Mouse (Mus musculus): ENCODE measurements around the gene 1700030K09Rik. TPM values are rescaled to one million over a fixed set of nuclear protein-coding genes. Genes with fewer than 3 reads are reported as not detected.
A peak's percentile ranks its signal among the peaks of the same experiment; 100 is the strongest.

1700030K09Rik gene
- polyA plus RNA-seq, 1 experiment from 2014 or later, result 17.3 TPM

- 88% methylated on average over 4 of the region's 4 CpGs for WGBS
- no peaks in the 10 kb centered on the region for H3K27me3 ChIP-seq (ENCODE audit: control insufficient read depth, insufficient read depth, low read depth, low read length)
- H3K9ac ChIP-seq (ENCODE audit: low read length), result no peak overlapping the region
- ATAC-seq (ENCODE audit: low read depth), result no peak
- no peaks in the 10 kb centered on the region for H3K4me1 ChIP-seq (replicated peaks; ENCODE audit: control insufficient read depth, insufficient read depth, low read length)
- peaks cover 32% of the 10 kb centered on the region for H3K36me3 ChIP-seq (ENCODE audit: control insufficient read depth, insufficient read depth, low read length)
- no peak overlapping the region for H3K4me2 ChIP-seq (ENCODE audit: low read depth, low read length)
- H3K27ac ChIP-seq (ENCODE audit: low read length), result no peak overlapping the region
- peaks cover 3% of the 10 kb centered on the region; the same call in 1 of the 2 replicates for H3K9me3 ChIP-seq (ENCODE audit: control insufficient read depth, low read length)
- H3K4me3 ChIP-seq (ENCODE audit: low read length), result no peak overlapping the region
Measured at GRCm38 (mm10) chr8:72455317-72455716, 11.6 kb downstream of the 1700030K09Rik start.

GRCm38 (mm10) chr8:72457806-72458205 lies 14.1 kb downstream of the 1700030K09Rik start:
- H3K4me3 ChIP-seq (ENCODE audit: low read length), result no peak overlapping the region
- H3K9ac ChIP-seq (ENCODE audit: low read length), result no peak overlapping the region
- ATAC-seq (ENCODE audit: low read depth), result no peak
- peaks cover 3% of the 10 kb centered on the region; the same call in 1 of the 2 replicates for H3K9me3 ChIP-seq (ENCODE audit: control insufficient read depth, low read length)
- H3K36me3 ChIP-seq (ENCODE audit: control insufficient read depth, insufficient read depth, low read length), result peaks cover 53% of the 10 kb centered on the region
- no peak overlapping the region for H3K4me2 ChIP-seq (ENCODE audit: low read depth, low read length)
- no peaks in the 10 kb centered on the region for H3K4me1 ChIP-seq (replicated peaks; ENCODE audit: control insufficient read depth, insufficient read depth, low read length)
- 83% methylated on average over 3 of the region's 3 CpGs for WGBS
- H3K27me3 ChIP-seq (ENCODE audit: control insufficient read depth, insufficient read depth, low read depth, low read length), result no peaks in the 10 kb centered on the region
- no peak overlapping the region for H3K27ac ChIP-seq (ENCODE audit: low read length)

- Histone ChIP-seq H3K27ac (ENCODE audit: low read length) (no peak overlapping the region), H3K4me3 (ENCODE audit: low read length) (no peak overlapping the region), H3K27me3 (ENCODE audit: control insufficient read depth, insufficient read depth, low read depth, low read length) (no peaks in the 10 kb centered on the region), H3K9ac (ENCODE audit: low read length) (no peak overlapping the region), H3K9me3 (ENCODE audit: control insufficient read depth, low read length) (peaks cover 3% of the 10 kb centered on the region; the same call in 1 of the 2 replicates), H3K4me2 (ENCODE audit: low read depth, low read length) (no peak overlapping the region), H3K4me1 (replicated peaks; ENCODE audit: control insufficient read depth, insufficient read depth, low read length) (no peaks in the 10 kb centered on the region), H3K36me3 (ENCODE audit: control insufficient read depth, insufficient read depth, low read length) (peaks cover 53% of the 10 kb centered on the region)
- ATAC-seq (ENCODE audit: low read depth), result no peak
- 91% methylated on average over 6 of the region's 6 CpGs for WGBS
Measured at GRCm38 (mm10) chr8:72458457-72458856, 14.8 kb downstream of the 1700030K09Rik start.

- WGBS, result 85% methylated on average over 4 of the region's 4 CpGs
- no peaks in the 10 kb centered on the region for H3K4me1 ChIP-seq (replicated peaks; ENCODE audit: control insufficient read depth, insufficient read depth, low read length)
- no peak overlapping the region for H3K4me2 ChIP-seq (ENCODE audit: low read depth, low read length)
- H3K4me3 ChIP-seq (ENCODE audit: low read length), result no peak overlapping the region
- no peak overlapping the region for H3K27ac ChIP-seq (ENCODE audit: low read length)
- ATAC-seq (ENCODE audit: low read depth), result no peak
- no peaks in the 10 kb centered on the region for H3K9me3 ChIP-seq (ENCODE audit: control insufficient read depth, low read length)
- peaks cover 58% of the 10 kb centered on the region for H3K36me3 ChIP-seq (ENCODE audit: control insufficient read depth, insufficient read depth, low read length)
- no peaks in the 10 kb centered on the region for H3K27me3 ChIP-seq (ENCODE audit: control insufficient read depth, insufficient read depth, low read depth, low read length)
- no peak overlapping the region for H3K9ac ChIP-seq (ENCODE audit: low read length)
Measured at GRCm38 (mm10) chr8:72459881-72460533, 16.3 kb downstream of the 1700030K09Rik start.

- Histone ChIP-seq H3K27ac (ENCODE audit: low read length) (no peak overlapping the region), H3K36me3 (ENCODE audit: control insufficient read depth, insufficient read depth, low read length) (peaks cover 92% of the 10 kb centered on the region), H3K9me3 (ENCODE audit: control insufficient read depth, low read length) (no peaks in the 10 kb centered on the region), H3K4me2 (ENCODE audit: low read depth, low read length) (no peak overlapping the region), H3K27me3 (ENCODE audit: control insufficient read depth, insufficient read depth, low read depth, low read length) (no peaks in the 10 kb centered on the region), H3K4me3 (ENCODE audit: low read length) (no peak overlapping the region), H3K9ac (ENCODE audit: low read length) (no peak overlapping the region), H3K4me1 (replicated peaks; ENCODE audit: control insufficient read depth, insufficient read depth, low read length) (no peaks in the 10 kb centered on the region)
- no peak for ATAC-seq (ENCODE audit: low read depth)
- 93% methylated on average over 10 of the region's 10 CpGs for WGBS
Measured at GRCm38 (mm10) chr8:72464211-72464610, 20.5 kb downstream of the 1700030K09Rik start.

GRCm38 (mm10) chr8:72469243-72469642 lies 25.6 kb downstream of the 1700030K09Rik start:
- Histone ChIP-seq H3K36me3 (ENCODE audit: control insufficient read depth, insufficient read depth, low read length) (peaks cover 74% of the 10 kb centered on the region), H3K4me1 (replicated peaks; ENCODE audit: control insufficient read depth, insufficient read depth, low read length) (peaks cover 9% of the 10 kb centered on the region), H3K9ac (ENCODE audit: low read length) (no peak overlapping the region), H3K4me2 (ENCODE audit: low read depth, low read length) (no peak overlapping the region), H3K4me3 (ENCODE audit: low read length) (no peak overlapping the region), H3K27me3 (ENCODE audit: control insufficient read depth, insufficient read depth, low read depth, low read length) (no peaks in the 10 kb centered on the region), H3K9me3 (ENCODE audit: control insufficient read depth, low read length) (no peaks in the 10 kb centered on the region), H3K27ac (ENCODE audit: low read length) (no peak overlapping the region)
- 88% methylated on average over 2 of the region's 2 CpGs for WGBS
- ATAC-seq (ENCODE audit: low read depth), result no peak

GRCm38 (mm10) chr8:72469984-72470383 lies 26.3 kb downstream of the 1700030K09Rik start:
- WGBS, result 86% methylated on average over 8 of the region's 8 CpGs
- H3K36me3 ChIP-seq (ENCODE audit: control insufficient read depth, insufficient read depth, low read length), result peaks cover 69% of the 10 kb centered on the region
- H3K4me3 ChIP-seq (ENCODE audit: low read length), result no peak overlapping the region
- H3K4me1 ChIP-seq (replicated peaks; ENCODE audit: control insufficient read depth, insufficient read depth, low read length), result peaks cover 10% of the 10 kb centered on the region
- H3K4me2 ChIP-seq (ENCODE audit: low read depth, low read length), result no peak overlapping the region
- no peak for ATAC-seq (ENCODE audit: low read depth)
- no peaks in the 10 kb centered on the region for H3K9me3 ChIP-seq (ENCODE audit: control insufficient read depth, low read length)
- no peaks in the 10 kb centered on the region for H3K27me3 ChIP-seq (ENCODE audit: control insufficient read depth, insufficient read depth, low read depth, low read length)
- H3K27ac ChIP-seq (ENCODE audit: low read length), result no peak overlapping the region
- H3K9ac ChIP-seq (ENCODE audit: low read length), result no peak overlapping the region

- Histone ChIP-seq H3K36me3 (ENCODE audit: control insufficient read depth, insufficient read depth, low read length) (peaks cover 63% of the 10 kb centered on the region), H3K9ac (ENCODE audit: low read length) (no peak overlapping the region), H3K27me3 (ENCODE audit: control insufficient read depth, insufficient read depth, low read depth, low read length) (no peaks in the 10 kb centered on the region), H3K4me2 (ENCODE audit: low read depth, low read length) (no peak overlapping the region), H3K9me3 (ENCODE audit: control insufficient read depth, low read length) (no peaks in the 10 kb centered on the region), H3K4me3 (ENCODE audit: low read length) (no peak overlapping the region), H3K27ac (ENCODE audit: low read length) (no peak overlapping the region), H3K4me1 (replicated peaks; ENCODE audit: control insufficient read depth, insufficient read depth, low read length) (peaks cover 10% of the 10 kb centered on the region)
- ATAC-seq (ENCODE audit: low read depth), result no peak
- 91% methylated on average over 7 of the region's 7 CpGs for WGBS
Measured at GRCm38 (mm10) chr8:72470684-72471083, 27.0 kb downstream of the 1700030K09Rik start.

- peak within 1 kb of the TSS; percentile 94 for H3K9ac ChIP-seq (ENCODE audit: low read length)
- H3K4me3 ChIP-seq (ENCODE audit: low read length), result peak within 1 kb of the TSS; percentile 94
- H3K4me1 ChIP-seq (replicated peaks; ENCODE audit: control insufficient read depth, insufficient read depth, low read length), result peaks cover 16% of the 10 kb centered on the region
- peak; percentile 97 for ATAC-seq (ENCODE audit: low read depth)
- peak within 1 kb of the TSS; percentile 90 for H3K27ac ChIP-seq (ENCODE audit: low read length)
- WGBS, result 0% methylated on average over 80 of the region's 80 CpGs
- peaks cover 32% of the 10 kb centered on the region for H3K36me3 ChIP-seq (ENCODE audit: control insufficient read depth, insufficient read depth, low read length)
- H3K9me3 ChIP-seq (ENCODE audit: control insufficient read depth, low read length), result peaks cover 5% of the 10 kb centered on the region; the same call in 1 of the 2 replicates
- H3K4me2 ChIP-seq (ENCODE audit: low read depth, low read length), result peak within 1 kb of the TSS; percentile 94
- H3K27me3 ChIP-seq (ENCODE audit: control insufficient read depth, insufficient read depth, low read depth, low read length), result no peaks in the 10 kb centered on the region
Measured at GRCm38 (mm10) chr8:72474826-72475546, 31.3 kb downstream of the 1700030K09Rik start, which contains the start of gene Cherp. Cherp (minus strand) TSS chr8:72475226.
